Comparison of ENCODE assay signal across 19 mouse cellular contexts in genomic region chr3:115666547-115666946, GRCm38 (mm10).
"Had no signal": no experiment of that assay in that cellular context is flagged by ENCODE, and none has a peak within 500 bp of the region (broad histone marks: within the 10 kb centered on the region; RNA-seq: fewer than 3 reads in every experiment).

No protein-coding gene starts in this region.

- H3K4me3 ChIP-seq: limb, embryonic 12.5 days; limb, embryonic 15.5 days; midbrain, embryonic 12.5 days; midbrain, embryonic 15.5 days; neural tube, embryonic 13.5 days had no signal

- H3K27me3 ChIP-seq: limb, embryonic 12.5 days; limb, embryonic 15.5 days; midbrain, embryonic 12.5 days; midbrain, embryonic 15.5 days; neural tube, embryonic 13.5 days had no signal

- H3K36me3 ChIP-seq: limb, embryonic 12.5 days; limb, embryonic 15.5 days; midbrain, embryonic 12.5 days; midbrain, embryonic 15.5 days; neural tube, embryonic 13.5 days had no signal

- H3K4me1 ChIP-seq: neural tube, embryonic 13.5 days had no signal

- DNase-seq: kidney, postnatal 14 days; kidney, postnatal 4 days; left cerebral cortex, postnatal 4 days; liver, postnatal 0 days; lung, embryonic 14.5 days; right cerebral cortex, adult 18-20 months; right cerebral cortex, postnatal 14 days; right cerebral cortex, postnatal 4 days; thymus, adult 2 months; thymus, postnatal 14 days; thymus, postnatal 4 days had no signal

- H3K27ac ChIP-seq: limb, embryonic 12.5 days; limb, embryonic 15.5 days; liver, embryonic 14.5 days; macrophage; midbrain, embryonic 12.5 days; midbrain, embryonic 15.5 days; neural tube, embryonic 13.5 days; stomach, postnatal 0 days had no signal

- H3K9me3 ChIP-seq: limb, embryonic 12.5 days; limb, embryonic 15.5 days; midbrain, embryonic 12.5 days; midbrain, embryonic 15.5 days; neural tube, embryonic 13.5 days had no signal
